Mouse (Mus musculus): ENCODE measurements around the gene Pitpnm1. TPM values are rescaled to one million over a fixed set of nuclear protein-coding genes. Genes with fewer than 3 reads are reported as not detected.
A peak's percentile ranks its signal among the peaks of the same experiment; 100 is the strongest.

Pitpnm1 gene
- polyA plus RNA-seq, 2 experiments, result 4.5 to 16.2 TPM

DNA sequence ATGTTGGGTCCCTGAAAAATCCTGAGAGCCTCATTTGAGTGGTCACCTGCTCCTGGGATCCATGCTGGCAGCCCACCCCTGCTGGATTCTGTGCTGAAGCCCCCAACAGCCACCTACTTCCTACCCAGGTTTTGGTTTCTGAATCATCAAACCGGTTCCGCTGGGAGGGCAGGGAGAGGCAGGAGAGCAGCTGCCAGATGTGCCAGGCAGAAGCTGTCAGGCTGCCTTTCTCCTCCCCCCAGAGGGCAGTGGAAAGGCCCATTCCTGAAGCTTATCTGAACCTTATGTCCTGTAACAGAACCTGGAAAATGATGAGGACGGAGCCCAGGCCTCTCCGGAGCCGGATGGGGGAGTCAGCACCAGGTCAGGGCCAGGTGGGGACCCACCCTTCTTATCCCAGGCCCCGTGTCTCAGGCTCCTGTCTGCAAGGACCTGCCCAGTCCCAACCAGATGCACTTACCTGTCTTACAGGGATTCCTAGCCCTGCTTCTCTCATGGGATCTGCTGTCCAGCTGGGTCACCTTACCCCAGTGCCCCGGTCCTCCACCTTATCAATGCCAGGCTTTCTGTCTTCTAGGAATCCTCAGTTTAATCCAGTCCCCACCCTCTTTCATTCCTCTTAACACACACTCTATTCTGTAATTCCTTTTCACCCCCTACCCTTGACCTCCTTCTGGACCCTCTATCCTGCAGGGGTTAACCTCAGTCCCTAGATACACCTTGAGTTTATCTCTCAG lies 27.1 kb downstream of the Pitpnm1 start:
- H3K27ac ChIP-seq (replicated peaks; ENCODE audit: low read depth, low read length), result 0 out of 2 replicates have a peak overlapping the region, but pooled peaks have one; percentile 14
- peak overlapping the region; percentile 84 for H3K9ac ChIP-seq (ENCODE audit: low read depth, low read length, severe bottlenecking)
- peak overlapping the region; percentile 86 for H3K4me3 ChIP-seq (replicated peaks; ENCODE audit: low read length)
- peaks cover 8% of the 10 kb centered on the region for H3K4me1 ChIP-seq (ENCODE audit: control insufficient read depth, insufficient read depth, low read length)
- no peaks in the 10 kb centered on the region for H3K9me3 ChIP-seq (ENCODE audit: control insufficient read depth, low read length)
- TF ChIP-seq POLR2A (IDR thresholded peaks at IDR 0.05; ENCODE audit: borderline replicate concordance, extremely low read depth, insufficient read depth, insufficient read length), result no peak
- 51% methylated on average over 7 of the region's 7 CpGs for WGBS
- H3K4me2 ChIP-seq (replicated peaks; ENCODE audit: low read depth, low read length, severe bottlenecking), result peak overlapping the region; percentile 75
- ATAC-seq (ENCODE audit: low FRiP score, low read depth), result no peak
- peaks cover 48% of the 10 kb centered on the region for H3K36me3 ChIP-seq (ENCODE audit: control insufficient read depth, insufficient read depth, low read length)
- H3K27me3 ChIP-seq (ENCODE audit: control insufficient read depth, insufficient read depth, low read length), result no peaks in the 10 kb centered on the region
- DNase-seq (ENCODE audit: low spot score), result peak; percentile 20

- H3K36me3 ChIP-seq (ENCODE audit: control insufficient read depth, insufficient read depth, low read length), result peaks cover 62% of the 10 kb centered on the region
- H3K4me2 ChIP-seq (replicated peaks; ENCODE audit: low read depth, low read length, severe bottlenecking), result no peak overlapping the region
- ATAC-seq (ENCODE audit: low FRiP score, low read depth) (no peak), DNase-seq (ENCODE audit: low spot score) (no peak)
- H3K27ac ChIP-seq (replicated peaks; ENCODE audit: low read depth, low read length), result no peak overlapping the region
- H3K4me3 ChIP-seq (replicated peaks; ENCODE audit: low read length), result no peak overlapping the region
- no peak overlapping the region for H3K9ac ChIP-seq (ENCODE audit: low read depth, low read length, severe bottlenecking)
- 94% methylated on average over 7 of the region's 7 CpGs for WGBS
- no peak for TF ChIP-seq POLR2A (IDR thresholded peaks at IDR 0.05; ENCODE audit: borderline replicate concordance, extremely low read depth, insufficient read depth, insufficient read length)
- peaks cover 8% of the 10 kb centered on the region for H3K4me1 ChIP-seq (ENCODE audit: control insufficient read depth, insufficient read depth, low read length)
- H3K27me3 ChIP-seq (ENCODE audit: control insufficient read depth, insufficient read depth, low read length), result no peaks in the 10 kb centered on the region
- H3K9me3 ChIP-seq (ENCODE audit: control insufficient read depth, low read length), result no peaks in the 10 kb centered on the region
Observed at GRCm38 (mm10) chr19:4129462-4129861, 29.7 kb downstream of the Pitpnm1 start.

DNA sequence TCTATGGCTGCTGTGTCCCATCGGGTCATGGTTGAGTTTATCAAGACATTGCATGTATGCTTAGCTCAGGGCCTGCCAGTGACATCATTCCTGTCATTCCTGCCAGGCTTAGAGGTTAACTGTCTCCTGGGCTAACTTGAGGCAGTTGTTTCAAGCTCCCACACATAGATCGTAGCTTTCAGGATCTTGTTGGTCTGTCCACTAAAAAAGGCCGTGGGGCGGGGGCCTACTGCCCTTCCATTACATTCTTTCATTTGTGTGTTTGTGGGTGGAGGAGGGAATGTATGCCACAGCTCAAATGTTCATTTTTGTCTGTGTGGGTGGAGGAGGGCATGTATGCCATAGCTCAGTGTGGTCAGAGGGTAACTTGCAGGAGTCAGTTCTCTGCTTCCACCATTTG lies 30.3 kb downstream of the Pitpnm1 start:
- H3K9ac ChIP-seq (ENCODE audit: low read depth, low read length, severe bottlenecking), result no peak overlapping the region
- DNase-seq (ENCODE audit: low spot score), result no peak
- H3K36me3 ChIP-seq (ENCODE audit: control insufficient read depth, insufficient read depth, low read length), result peaks cover 62% of the 10 kb centered on the region
- WGBS, result 81% methylated on average over 4 of the region's 4 CpGs
- H3K27ac ChIP-seq (replicated peaks; ENCODE audit: low read depth, low read length), result no peak overlapping the region
- TF ChIP-seq POLR2A (IDR thresholded peaks at IDR 0.05; ENCODE audit: borderline replicate concordance, extremely low read depth, insufficient read depth, insufficient read length), result no peak
- no peaks in the 10 kb centered on the region for H3K27me3 ChIP-seq (ENCODE audit: control insufficient read depth, insufficient read depth, low read length)
- H3K4me3 ChIP-seq (replicated peaks; ENCODE audit: low read length), result no peak overlapping the region
- H3K9me3 ChIP-seq (ENCODE audit: control insufficient read depth, low read length), result no peaks in the 10 kb centered on the region
- peaks cover 8% of the 10 kb centered on the region for H3K4me1 ChIP-seq (ENCODE audit: control insufficient read depth, insufficient read depth, low read length)
- ATAC-seq (ENCODE audit: low FRiP score, low read depth), result no peak
- no peak overlapping the region for H3K4me2 ChIP-seq (replicated peaks; ENCODE audit: low read depth, low read length, severe bottlenecking)

DNA sequence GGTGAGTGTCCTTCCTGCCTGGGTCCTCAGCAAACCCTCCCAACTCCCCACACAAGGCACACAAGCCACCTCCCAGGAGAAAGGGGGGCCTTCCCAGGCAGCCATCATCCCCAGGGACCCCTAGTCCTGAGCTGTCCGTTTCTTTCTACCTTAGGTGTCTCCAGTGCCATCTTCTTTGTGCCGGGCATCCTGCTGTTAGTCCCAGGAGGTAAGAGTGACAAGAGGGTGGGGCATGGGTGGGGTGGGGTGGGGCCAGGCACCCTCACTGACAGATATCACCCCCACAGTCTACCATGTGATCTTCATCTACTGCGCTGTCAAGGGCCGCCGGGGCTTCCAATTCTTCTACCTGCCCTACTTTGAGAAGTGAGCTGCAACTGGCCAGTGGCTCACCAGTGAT lies 31.3 kb downstream of the Pitpnm1 start:
- Histone ChIP-seq H3K36me3 (ENCODE audit: control insufficient read depth, insufficient read depth, low read length) (peaks cover 62% of the 10 kb centered on the region), H3K4me1 (ENCODE audit: control insufficient read depth, insufficient read depth, low read length) (peaks cover 8% of the 10 kb centered on the region), H3K27ac (replicated peaks; ENCODE audit: low read depth, low read length) (no peak overlapping the region), H3K27me3 (ENCODE audit: control insufficient read depth, insufficient read depth, low read length) (no peaks in the 10 kb centered on the region), H3K9ac (ENCODE audit: low read depth, low read length, severe bottlenecking) (no peak overlapping the region), H3K4me2 (replicated peaks; ENCODE audit: low read depth, low read length, severe bottlenecking) (no peak overlapping the region), H3K4me3 (replicated peaks; ENCODE audit: low read length) (no peak overlapping the region), H3K9me3 (ENCODE audit: control insufficient read depth, low read length) (no peaks in the 10 kb centered on the region)
- ATAC-seq (ENCODE audit: low FRiP score, low read depth) (no peak), DNase-seq (ENCODE audit: low spot score) (no peak)
- TF ChIP-seq POLR2A (IDR thresholded peaks at IDR 0.05; ENCODE audit: borderline replicate concordance, extremely low read depth, insufficient read depth, insufficient read length), result no peak
- WGBS, result 88% methylated on average over 5 of the region's 5 CpGs

DNA sequence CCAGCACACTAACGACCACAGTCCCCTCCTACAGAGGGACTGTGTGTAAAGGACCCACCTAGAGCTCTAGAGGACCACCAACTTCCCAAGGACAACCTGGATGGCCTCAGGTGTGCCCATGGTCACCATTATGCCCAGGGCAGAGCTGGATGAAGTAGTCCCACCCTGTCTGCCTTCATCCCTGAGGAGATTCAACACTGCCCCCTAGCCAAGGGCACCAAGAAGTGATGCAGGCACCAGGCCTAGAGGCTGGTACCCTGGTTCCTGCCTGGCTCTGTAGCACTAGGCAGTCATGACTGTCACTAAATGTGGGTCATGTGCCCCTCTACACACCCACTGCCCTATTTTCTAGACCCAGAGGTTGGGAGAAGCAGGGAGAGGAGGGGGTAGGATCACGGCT lies 32.0 kb downstream of the Pitpnm1 start:
- TF ChIP-seq POLR2A (IDR thresholded peaks at IDR 0.05; ENCODE audit: borderline replicate concordance, extremely low read depth, insufficient read depth, insufficient read length), result no peak
- DNase-seq (ENCODE audit: low spot score), result no peak
- no peak overlapping the region for H3K4me2 ChIP-seq (replicated peaks; ENCODE audit: low read depth, low read length, severe bottlenecking)
- peaks cover 62% of the 10 kb centered on the region for H3K36me3 ChIP-seq (ENCODE audit: control insufficient read depth, insufficient read depth, low read length)
- H3K4me3 ChIP-seq (replicated peaks; ENCODE audit: low read length), result no peak overlapping the region
- WGBS, result 77% methylated on average over 2 of the region's 2 CpGs
- no peaks in the 10 kb centered on the region for H3K9me3 ChIP-seq (ENCODE audit: control insufficient read depth, low read length)
- H3K27ac ChIP-seq (replicated peaks; ENCODE audit: low read depth, low read length), result no peak overlapping the region
- no peaks in the 10 kb centered on the region for H3K27me3 ChIP-seq (ENCODE audit: control insufficient read depth, insufficient read depth, low read length)
- ATAC-seq (ENCODE audit: low FRiP score, low read depth), result no peak
- no peak overlapping the region for H3K9ac ChIP-seq (ENCODE audit: low read depth, low read length, severe bottlenecking)
- H3K4me1 ChIP-seq (ENCODE audit: control insufficient read depth, insufficient read depth, low read length), result peaks cover 4% of the 10 kb centered on the region

All from limb, embryonic 14.5 days (tissue).